Mouse (Mus musculus): Measurements from ENCODE around the gene Smco3.
"Not testable (repeated sequence)": the region's sequence is repeated elsewhere in the genome, so short reads cannot be mapped to it uniquely, and the experiment has no call there.

The Smco3 gene

GRCm38 (mm10) chr6:136835352-136835751, at the start of gene Smco3:
Gene Smco3 (minus strand): TSS chr6:136835452.
- DNase-seq (ENCODE audit: low spot score in 2 of 2), result no peak

- not testable (repeated sequence) for DNase-seq (ENCODE audit: low spot score in 2 of 2)
These were observed 49.5 kb upstream of the Smco3 start for GRCm38 (mm10) chr6:136884766-136885165.

- DNase-seq (ENCODE audit: low spot score in 2 of 2), result no peak
These were observed 48.7 kb upstream of the Smco3 start for GRCm38 (mm10) chr6:136883961-136884360.

GRCm38 (mm10) chr6:136883431-136883915, 48.2 kb upstream of the Smco3 start:
- no peak for DNase-seq (ENCODE audit: low spot score in 2 of 2)

- no peak for DNase-seq (ENCODE audit: low spot score in 2 of 2)
These were observed 46.4 kb upstream of the Smco3 start for GRCm38 (mm10) chr6:136881678-136882077.

GRCm38 (mm10) chr6:136875670-136876069, 40.4 kb upstream of the Smco3 start, which contains the start of gene Mgp:
Gene Mgp (minus strand): TSS chr6:136875823.
- peak; percentile 61 to 69 for DNase-seq (ENCODE audit: low spot score in 2 of 2)

GRCm38 (mm10) chr6:136874599-136874998, 39.3 kb upstream of the Smco3 start:
- DNase-seq (ENCODE audit: low spot score in 2 of 2), result peak; percentile 24 to 33

GRCm38 (mm10) chr6:136868921-136869320, 33.7 kb upstream of the Smco3 start:
- no peak for DNase-seq (ENCODE audit: low spot score in 2 of 2)

- no peak for DNase-seq (ENCODE audit: low spot score in 2 of 2)
These were observed 30.9 kb upstream of the Smco3 start for GRCm38 (mm10) chr6:136866150-136866549.

- DNase-seq (ENCODE audit: low spot score in 2 of 2), result no peak
These were observed 30.1 kb upstream of the Smco3 start for GRCm38 (mm10) chr6:136865360-136865759.

- DNase-seq (ENCODE audit: low spot score in 2 of 2), result peak in 1 of 2 experiments; percentile 41
These were observed 25.8 kb upstream of the Smco3 start for GRCm38 (mm10) chr6:136861020-136861419.

GRCm38 (mm10) chr6:136858420-136858819, 23.2 kb upstream of the Smco3 start:
- no peak for DNase-seq (ENCODE audit: low spot score in 2 of 2)

- DNase-seq (ENCODE audit: low spot score in 2 of 2), result no peak
These were observed 22.6 kb upstream of the Smco3 start for GRCm38 (mm10) chr6:136857873-136858260.

- no peak for DNase-seq (ENCODE audit: low spot score in 2 of 2)
These were observed 22.1 kb upstream of the Smco3 start, which contains the start of gene Art4 for GRCm38 (mm10) chr6:136857186-136857872. Gene Art4 (minus strand): TSS chr6:136857733.

- no peak for DNase-seq (ENCODE audit: low spot score in 2 of 2)
These were observed 20.9 kb upstream of the Smco3 start for GRCm38 (mm10) chr6:136856071-136856636.

- no peak for DNase-seq (ENCODE audit: low spot score in 2 of 2)
These were observed 19.9 kb upstream of the Smco3 start for GRCm38 (mm10) chr6:136855183-136855582.

GRCm38 (mm10) chr6:136854361-136854781, 19.1 kb upstream of the Smco3 start:
- DNase-seq (ENCODE audit: low spot score in 2 of 2), result no peak

GRCm38 (mm10) chr6:136852762-136853161, 17.5 kb upstream of the Smco3 start:
- no peak for DNase-seq (ENCODE audit: low spot score in 2 of 2)

GRCm38 (mm10) chr6:136852348-136852747, 17.1 kb upstream of the Smco3 start:
- no peak for DNase-seq (ENCODE audit: low spot score in 2 of 2)

- no peak for DNase-seq (ENCODE audit: low spot score in 2 of 2)
These were observed 15.0 kb upstream of the Smco3 start for GRCm38 (mm10) chr6:136850267-136850666.

- DNase-seq (ENCODE audit: low spot score in 2 of 2), result no peak
These were observed 13.7 kb upstream of the Smco3 start for GRCm38 (mm10) chr6:136848971-136849370.

- DNase-seq (ENCODE audit: low spot score in 2 of 2), result no peak
These were observed 13.1 kb upstream of the Smco3 start for GRCm38 (mm10) chr6:136848399-136848798.

GRCm38 (mm10) chr6:136847790-136848189, 12.5 kb upstream of the Smco3 start:
- peak; percentile 26 to 36 for DNase-seq (ENCODE audit: low spot score in 2 of 2)

Data from frontal cortex, postnatal 36 days (tissue).